Comparison of ENCODE assay signal across 17 mouse cellular contexts in genomic region chr10:18479285-18479684, GRCm38 (mm10).
"Had no signal": no experiment of that assay in that cellular context is flagged by ENCODE, and none has a peak within 500 bp of the region (broad histone marks: within the 10 kb centered on the region; RNA-seq: fewer than 3 reads in every experiment).

No protein-coding gene starts in this region.

- DNase-seq: lung, adult 18-20 months; lung, embryonic 14.5 days; lung, postnatal 10 days; lung, postnatal 4 days; midbrain, embryonic 14.5 days; right cerebral cortex, postnatal 25 days; right cerebral cortex, postnatal 4 days; spleen, adult 18-20 months; thymus, adult 18-20 months; thymus, postnatal 14 days; thymus, postnatal 36 days had no signal

- H3K9ac ChIP-seq: lung, embryonic 14.5 days; midbrain, embryonic 12.5 days; neural tube, embryonic 13.5 days; neural tube, embryonic 15.5 days had no signal

- H3K4me3 ChIP-seq: midbrain, embryonic 10.5 days; midbrain, embryonic 12.5 days; myocyte; neural tube, embryonic 13.5 days; neural tube, embryonic 15.5 days had no signal

- H3K27me3 ChIP-seq: neural tube, embryonic 13.5 days; neural tube, embryonic 15.5 days had no signal

- ATAC-seq: midbrain, embryonic 16.5 days had no signal

- H3K4me2 ChIP-seq: lung, embryonic 14.5 days; midbrain, embryonic 12.5 days; neural tube, embryonic 13.5 days; neural tube, embryonic 15.5 days had no signal

- H3K9me3 ChIP-seq: midbrain, embryonic 10.5 days; midbrain, embryonic 12.5 days; neural tube, embryonic 13.5 days; neural tube, embryonic 15.5 days had no signal

- H3K36me3 ChIP-seq: midbrain, embryonic 12.5 days; neural tube, embryonic 15.5 days had no signal

- H3K27ac ChIP-seq: midbrain, embryonic 10.5 days; midbrain, embryonic 12.5 days; neural tube, embryonic 13.5 days; neural tube, embryonic 15.5 days had no signal
